Mouse (Mus musculus): ENCODE data around the gene Pigm. TPM values are rescaled to one million over a fixed set of nuclear protein-coding genes. Genes with fewer than 3 reads are reported as not detected.

The Pigm gene
- total RNA-seq, 2 experiments from 2014 or later = 4.4 to 4.8 TPM

Other genes with a start within 250 kb of the Pigm start
- gene Pex19, start 249.8 kb upstream of the Pigm start, total RNA-seq (2021) = 10 to 100 TPM; 88.5 to 95.2 TPM
- gene Dcaf8, start 228.5 kb upstream of the Pigm start, total RNA-seq (2021) = 100 to 1,000 TPM; 131 to 134 TPM
- gene Pea15a, start 169.7 kb upstream of the Pigm start, total RNA-seq (2021) = 10 to 100 TPM; 39.2 to 60.3 TPM
- 1,000 to 10,000 TPM; 6,638 to 7,021 TPM for gene Casq1, start 156.7 kb upstream of the Pigm start, total RNA-seq (2021)
- under 1 TPM; 0.66 to 0.96 TPM for gene Atp1a4, start 118.1 kb upstream of the Pigm start, total RNA-seq (2021)
- 10 to 100 TPM; 11.1 to 12.5 TPM for gene Igsf8, start 114.9 kb upstream of the Pigm start, total RNA-seq (2021)
- gene Atp1a2, start 78.5 kb upstream of the Pigm start, total RNA-seq (2021) = 1,000 to 10,000 TPM in 1 of 2 experiments, 100 to 1,000 TPM in 1; 826 to 1,026 TPM
- gene Kcnj9, start 47.2 kb upstream of the Pigm start, total RNA-seq (2021) = not detected
- under 1 TPM; 0.29 to 0.96 TPM for gene Kcnj10, start 35.3 kb upstream of the Pigm start, total RNA-seq (2021)
- under 1 TPM; 0.33 to 0.57 TPM for gene Slamf9, start 98.8 kb downstream of the Pigm start, total RNA-seq (2021)
- gene Igsf9, start 105.2 kb downstream of the Pigm start, total RNA-seq (2021) = under 1 TPM; 0.37 to 0.51 TPM
- 10 to 100 TPM; 60.4 to 61.2 TPM for gene Tagln2, start 123.5 kb downstream of the Pigm start, total RNA-seq (2021)
- gene Cfap45, start 144.3 kb downstream of the Pigm start, total RNA-seq (2021) = under 1 TPM; 0.40 to 0.45 TPM
- not detected for gene Vsig8, start 179.4 kb downstream of the Pigm start, total RNA-seq (2021)
- gene Slamf8, start 214.0 kb downstream of the Pigm start, total RNA-seq (2021) = not detected
- gene Fcrl6, start 226.0 kb downstream of the Pigm start, total RNA-seq (2021) = not detected

Data from gastrocnemius, postnatal 14 days (tissue).